Mouse (Mus musculus): Measurements from ENCODE around the gene Fam160b1.

Gene Fam160b1

GRCm38 (mm10) chr19:57349096-57349495 lies 11.4 kb upstream of the Fam160b1 start:
- no peak for DNase-seq

GRCm38 (mm10) chr19:57352337-57352935 lies 8.0 kb upstream of the Fam160b1 start:
- no peak for DNase-seq

- no peak for DNase-seq
These were observed 7.3 kb upstream of the Fam160b1 start for GRCm38 (mm10) chr19:57353228-57353627.

- no peak for DNase-seq
These were observed 6.4 kb upstream of the Fam160b1 start for GRCm38 (mm10) chr19:57354050-57354449.

- peak; percentile 39 for DNase-seq
These were observed 5.8 kb upstream of the Fam160b1 start for GRCm38 (mm10) chr19:57354715-57355114.

- peak; percentile 81 for DNase-seq
These were observed 4.8 kb upstream of the Fam160b1 start for GRCm38 (mm10) chr19:57355451-57356251.

GRCm38 (mm10) chr19:57356273-57356672 lies 4.2 kb upstream of the Fam160b1 start:
- DNase-seq: peak; percentile 61

- peak; percentile 47 for DNase-seq
These were observed 3.2 kb upstream of the Fam160b1 start for GRCm38 (mm10) chr19:57357244-57357643.

GRCm38 (mm10) chr19:57357811-57358210 lies 2.7 kb upstream of the Fam160b1 start:
- no peak for DNase-seq

- DNase-seq: peak; percentile 94
These were observed 2.2 kb upstream of the Fam160b1 start for GRCm38 (mm10) chr19:57358322-57358721.

GRCm38 (mm10) chr19:57358836-57359598 lies 1.5 kb upstream of the Fam160b1 start:
- DNase-seq: no peak

GRCm38 (mm10) chr19:57359701-57360326 lies 666 bp upstream of the Fam160b1 start:
- peak; percentile 72 for DNase-seq

- peak; percentile 70 for DNase-seq
These were observed 855 bp downstream of the Fam160b1 start for GRCm38 (mm10) chr19:57361131-57361938.

GRCm38 (mm10) chr19:57361939-57362307 lies 1.4 kb downstream of the Fam160b1 start:
- DNase-seq: no peak

- no peak for DNase-seq
These were observed 2.1 kb downstream of the Fam160b1 start for GRCm38 (mm10) chr19:57362586-57362985.

- DNase-seq: no peak
These were observed 2.6 kb downstream of the Fam160b1 start for GRCm38 (mm10) chr19:57363076-57363475.

- DNase-seq: no peak
These were observed 3.1 kb downstream of the Fam160b1 start for GRCm38 (mm10) chr19:57363538-57363937.

GRCm38 (mm10) chr19:57364942-57365673 lies 4.6 kb downstream of the Fam160b1 start:
- DNase-seq: no peak

GRCm38 (mm10) chr19:57366007-57366406 lies 5.5 kb downstream of the Fam160b1 start:
- no peak for DNase-seq

- no peak for DNase-seq
These were observed 6.1 kb downstream of the Fam160b1 start for GRCm38 (mm10) chr19:57366626-57367025.

- no peak for DNase-seq
These were observed 6.7 kb downstream of the Fam160b1 start for GRCm38 (mm10) chr19:57367201-57367600.
